Mouse (Mus musculus) lung, adult 18-20 months (tissue): Measurements from ENCODE around the gene Dnase1.
"Not testable (repeated sequence)": the region's sequence is repeated elsewhere in the genome, so short reads cannot be mapped to it uniquely, and the experiment has no call there.

Source experiments
- DNase-seq, 2 experiments: peaks; one replicate each; pipeline ENCODE4 v3.0.0; 2022; ENCODE audit warnings: mixed read lengths in 2 of 2

Gene Dnase1

DNA sequence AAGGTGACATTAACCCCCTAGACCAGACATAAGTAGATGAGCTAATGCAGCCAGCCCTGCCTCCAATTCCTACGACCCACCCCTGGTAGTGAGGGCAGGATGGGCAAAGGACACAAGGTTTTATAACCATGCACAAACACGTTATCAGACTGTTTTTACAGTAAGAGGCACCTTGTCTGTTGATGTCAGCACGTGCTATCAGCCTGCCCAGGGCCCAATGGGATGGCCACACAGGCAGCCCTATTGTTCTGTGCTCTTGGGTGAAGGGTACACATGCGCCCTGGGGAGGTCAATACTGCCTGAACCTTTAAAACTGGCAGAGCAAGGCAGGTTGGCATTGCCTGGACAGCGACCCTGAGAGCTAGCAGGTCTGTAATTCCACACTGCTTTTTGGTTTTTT lies at the start of gene Dnase1:
Gene Dnase1 (plus strand): TSS at position 136 of the 400 bp plus-strand sequence.
- DNase-seq: no peak

DNA sequence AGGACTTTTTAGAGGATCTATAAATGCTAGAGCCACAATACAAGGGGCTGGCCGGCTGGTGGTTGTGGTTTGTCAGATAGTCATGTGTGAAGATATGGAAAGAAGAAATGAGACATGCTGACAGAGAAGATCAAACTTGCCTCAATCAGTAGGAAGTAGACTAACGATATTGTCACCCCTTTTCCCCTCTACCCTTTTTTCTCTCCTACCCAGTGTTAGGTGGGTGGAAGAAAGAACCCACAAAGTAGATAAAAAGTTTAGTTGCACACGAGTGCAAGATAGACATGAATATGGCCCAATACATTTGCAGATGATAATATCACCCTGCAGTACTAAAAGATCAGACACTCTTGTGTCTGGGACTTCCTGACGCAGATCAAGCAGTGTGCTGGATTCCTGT lies 48.3 kb upstream of the Dnase1 start:
- DNase-seq: no peak

DNA sequence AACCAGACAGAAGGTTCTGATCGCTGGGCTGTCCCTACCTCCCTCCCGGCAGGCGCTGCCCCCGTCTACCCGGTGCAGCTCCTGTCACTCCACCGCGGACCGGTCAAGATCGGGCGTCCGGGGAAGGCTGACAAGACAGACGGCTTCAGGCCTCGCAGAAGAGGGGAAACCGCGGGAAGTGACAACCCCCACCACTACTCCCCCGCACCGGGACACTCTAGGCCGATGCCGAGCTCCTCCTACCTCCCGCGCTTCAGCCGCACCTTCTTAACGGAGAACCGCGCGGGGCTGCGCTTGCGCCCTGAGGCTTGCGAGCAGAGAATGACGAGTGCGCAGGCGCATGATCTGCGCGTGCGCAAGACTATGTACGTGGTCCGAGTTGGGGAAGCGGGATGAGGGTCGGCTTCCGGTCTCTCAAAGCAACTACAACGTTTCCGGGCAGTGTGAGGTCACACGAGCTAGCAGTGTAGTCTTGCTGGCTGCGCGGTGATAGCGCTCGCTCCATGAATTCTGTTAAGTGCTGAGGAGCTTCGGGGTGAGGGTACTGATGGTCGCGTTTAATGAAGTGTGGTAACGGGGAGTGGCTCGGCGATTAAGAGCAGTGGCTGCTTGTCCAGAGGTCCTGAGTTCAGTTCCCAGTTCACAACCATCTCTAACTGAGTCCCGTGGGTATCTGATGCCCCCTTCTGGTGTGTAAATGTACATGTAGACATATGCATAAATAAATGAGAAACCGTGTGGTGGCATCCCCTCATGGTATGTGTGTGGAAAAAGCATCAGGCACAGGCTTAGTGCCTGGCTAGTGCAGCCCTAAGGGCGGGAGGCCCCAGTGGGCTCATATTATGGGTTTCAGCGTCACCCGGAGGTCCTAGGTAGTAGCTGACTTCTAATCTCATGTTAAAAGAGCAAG lies 33.0 kb upstream of the Dnase1 start, which contains the start of gene Slx4:
Gene Slx4 (minus strand): TSS at position 282 of the 910 bp plus-strand sequence.
- peak; percentile 95 to 96 for DNase-seq

DNA sequence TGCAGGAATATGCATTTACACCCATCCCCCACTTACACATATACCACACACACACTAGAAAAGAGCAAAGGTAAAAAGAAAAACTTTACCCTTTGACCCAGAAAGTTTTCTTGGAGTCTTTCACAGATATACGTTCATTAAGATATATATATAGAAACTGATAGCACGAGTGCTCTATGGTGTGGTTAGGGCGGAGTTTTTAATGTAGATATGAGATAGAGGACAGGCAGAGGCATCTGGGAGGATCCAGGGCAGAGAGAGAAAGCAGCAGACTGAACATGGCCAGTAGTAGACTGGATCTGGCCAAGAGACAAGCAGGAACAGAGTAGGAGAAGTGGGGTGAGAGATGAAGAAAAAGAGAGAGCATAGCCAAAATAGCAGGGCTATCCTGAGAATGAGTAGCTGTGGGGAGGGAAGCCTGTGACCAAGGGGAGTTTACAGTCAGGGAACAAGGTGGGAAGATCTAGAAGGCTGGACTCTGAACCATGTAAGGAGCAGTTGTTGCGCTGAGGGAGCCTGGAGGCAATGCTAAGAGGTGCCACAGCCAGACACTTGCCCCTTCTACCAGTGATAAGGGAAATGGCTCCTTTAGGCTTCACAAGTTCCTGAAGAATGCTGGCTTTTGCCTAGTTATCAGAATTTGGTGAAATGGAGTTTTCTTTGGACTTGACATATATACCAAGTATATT lies 23.7 kb upstream of the Dnase1 start:
- DNase-seq: no peak

DNA sequence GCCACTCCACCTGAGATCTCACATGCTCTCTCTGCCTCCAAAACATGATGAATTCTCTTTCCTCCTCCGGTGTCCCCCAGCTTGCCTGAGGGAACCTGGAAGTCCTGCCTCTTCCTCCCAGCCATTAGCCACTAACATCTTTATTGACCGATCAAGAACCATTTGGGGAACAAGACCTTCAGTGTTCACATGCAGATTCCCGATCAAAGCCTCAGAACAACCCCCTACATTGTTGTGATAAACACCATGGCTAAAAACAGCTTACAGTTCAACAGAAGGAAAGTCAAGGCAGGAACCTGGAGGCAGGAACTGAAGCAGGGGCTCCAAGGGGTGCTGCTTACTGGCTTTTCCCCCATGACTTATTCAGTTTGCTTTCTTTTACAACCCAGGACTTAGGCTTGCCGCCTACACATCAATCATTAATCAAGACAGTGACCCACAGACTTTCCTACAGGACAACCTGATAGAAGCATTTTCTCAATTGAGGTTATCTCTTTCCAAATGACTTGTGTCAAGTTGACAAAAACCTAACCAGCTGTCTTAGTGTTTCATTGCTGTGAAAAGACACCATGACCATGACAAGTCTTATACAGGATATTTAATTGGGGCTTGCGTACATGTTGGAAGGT lies 22.6 kb upstream of the Dnase1 start:
- no peak for DNase-seq

DNA sequence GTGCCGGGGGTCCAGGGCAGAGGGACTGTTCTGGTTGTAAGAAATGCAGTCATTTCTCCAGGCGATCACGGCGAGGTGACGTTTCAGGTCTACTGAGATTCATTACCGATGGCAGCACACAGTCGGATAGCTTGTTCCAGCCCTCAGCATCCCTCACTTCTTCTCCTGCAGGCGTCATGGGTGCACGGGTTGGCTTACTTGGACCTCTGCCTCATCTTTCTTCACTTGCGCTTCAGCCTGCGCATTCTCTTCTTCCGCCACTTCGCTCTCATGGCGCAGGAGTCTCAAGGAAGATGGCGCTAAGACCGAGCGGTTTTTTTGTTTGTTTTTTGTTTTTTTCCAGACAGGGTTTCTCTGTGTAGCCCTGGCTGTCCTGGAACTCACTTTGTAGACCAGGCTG lies 20.0 kb upstream of the Dnase1 start:
- DNase-seq: not testable (repeated sequence)

DNA sequence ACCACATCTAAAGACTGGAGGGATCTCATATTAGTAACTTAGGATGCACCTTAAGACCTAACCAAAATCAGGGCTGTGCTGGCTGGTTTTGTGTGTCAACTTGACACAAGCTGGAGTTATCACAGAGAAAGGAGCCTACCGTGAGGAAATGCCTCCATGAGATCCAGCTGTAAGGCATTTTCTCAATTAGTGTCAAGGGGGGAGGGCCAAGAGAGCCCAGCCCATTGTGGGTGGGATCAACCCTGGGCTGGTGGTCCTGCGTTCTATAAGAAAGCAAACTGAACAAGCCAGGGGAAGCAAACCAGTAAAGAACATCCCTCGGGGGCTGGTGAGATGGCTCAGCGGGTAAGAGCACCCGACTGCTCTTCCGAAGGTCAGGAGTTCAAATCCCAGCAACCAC lies 19.3 kb upstream of the Dnase1 start:
- DNase-seq: not testable (repeated sequence)

DNA sequence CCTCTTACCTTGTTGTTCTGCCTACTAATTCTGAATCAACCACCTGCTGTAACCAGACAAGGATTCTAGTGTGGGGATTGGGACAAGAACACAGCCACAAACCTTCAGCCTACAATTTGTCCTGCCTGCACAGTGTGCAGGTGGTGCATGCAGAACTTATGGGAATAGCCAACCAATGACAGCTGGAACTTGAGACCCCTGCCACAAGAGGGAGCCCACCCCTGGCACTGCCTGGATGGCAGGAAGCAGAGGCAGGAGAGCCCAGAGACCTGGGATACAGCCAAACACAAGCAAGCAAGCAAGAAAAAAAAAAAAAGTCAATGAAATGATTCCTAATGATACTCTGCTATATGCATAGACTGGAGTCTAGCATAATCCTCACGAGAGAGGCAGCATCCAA lies 15.5 kb upstream of the Dnase1 start:
- DNase-seq: no peak

DNA sequence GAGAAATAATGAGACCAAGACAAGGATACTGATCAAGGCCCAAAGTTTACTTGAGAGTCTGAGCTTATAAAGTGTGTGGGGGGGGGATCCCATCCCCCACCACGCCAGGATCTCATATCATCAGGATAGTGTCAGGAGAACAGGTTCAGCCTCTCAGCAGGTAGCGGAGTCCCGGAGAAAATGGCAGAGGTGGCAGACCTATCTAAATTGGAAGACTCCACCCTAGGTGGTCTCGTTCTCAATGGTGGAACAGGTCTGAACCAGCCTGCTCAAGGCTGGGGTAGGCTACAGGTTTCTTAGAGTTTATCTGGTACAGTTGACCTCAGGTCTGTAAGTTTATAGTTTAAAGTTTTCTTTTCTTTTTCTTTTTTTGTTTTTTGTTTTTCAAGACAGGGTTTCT lies 14.0 kb upstream of the Dnase1 start:
- DNase-seq: no peak

DNA sequence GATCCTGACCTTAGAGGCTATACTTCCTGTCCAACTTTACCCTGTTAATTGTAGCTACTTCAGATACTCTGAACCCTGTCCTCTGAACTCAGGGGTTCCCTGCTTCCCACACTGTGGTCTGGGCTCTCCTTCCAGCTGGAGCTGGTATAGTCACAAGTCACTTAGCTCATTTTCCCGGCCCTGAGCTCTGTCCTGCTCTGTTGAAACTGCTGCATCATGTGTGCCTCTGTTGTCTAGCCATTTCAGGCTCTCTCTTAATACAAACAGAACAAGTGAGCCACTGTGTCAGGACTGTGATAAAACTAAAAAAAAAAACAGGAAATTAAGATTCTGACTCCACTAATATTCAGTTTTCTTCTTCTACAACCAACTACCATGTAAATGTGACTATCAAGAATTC lies 10.1 kb upstream of the Dnase1 start:
- no peak for DNase-seq

DNA sequence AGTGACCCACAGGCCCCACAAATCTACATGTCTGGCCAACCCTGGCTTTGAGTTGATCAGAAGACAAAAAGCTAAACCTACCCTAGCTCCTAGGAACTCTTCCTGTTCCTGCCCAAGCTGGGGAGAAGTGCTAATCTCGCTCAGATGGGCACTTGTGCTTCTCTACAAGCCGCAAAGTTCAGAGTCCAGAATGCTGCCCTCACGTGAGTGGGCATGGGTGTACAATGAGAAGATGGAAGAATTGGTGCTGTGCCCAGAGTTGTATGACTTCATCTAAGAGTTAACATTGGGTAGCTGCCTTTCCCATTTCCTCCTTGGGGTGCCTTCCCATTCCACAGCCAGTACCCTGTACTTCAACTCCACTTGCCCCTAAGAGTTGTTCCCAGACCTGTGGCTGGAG lies 9.5 kb upstream of the Dnase1 start:
- DNase-seq: no peak

DNA sequence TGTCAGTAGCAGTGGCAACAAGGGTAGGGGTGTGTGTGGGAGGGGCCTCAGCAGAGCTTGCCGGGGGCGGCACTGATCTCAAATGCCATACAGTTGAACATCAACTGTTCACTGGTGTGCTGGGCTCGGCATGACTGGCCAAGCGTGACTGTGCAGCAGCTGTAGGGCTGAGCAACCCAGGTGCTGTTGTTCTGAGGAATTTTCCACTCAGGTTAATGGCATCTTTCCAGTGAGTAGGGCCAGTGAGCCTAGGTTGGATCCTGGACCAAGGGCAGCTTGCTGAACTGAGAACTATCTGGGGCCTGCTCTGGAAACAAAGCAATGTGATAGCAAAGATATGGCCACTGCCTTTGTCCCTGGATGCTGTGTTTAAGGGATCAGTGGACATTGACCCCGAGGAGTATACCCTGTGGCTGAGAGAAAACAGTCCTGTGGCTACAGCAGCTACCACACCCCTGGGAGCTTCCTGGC lies 7.3 kb upstream of the Dnase1 start:
- DNase-seq: no peak

DNA sequence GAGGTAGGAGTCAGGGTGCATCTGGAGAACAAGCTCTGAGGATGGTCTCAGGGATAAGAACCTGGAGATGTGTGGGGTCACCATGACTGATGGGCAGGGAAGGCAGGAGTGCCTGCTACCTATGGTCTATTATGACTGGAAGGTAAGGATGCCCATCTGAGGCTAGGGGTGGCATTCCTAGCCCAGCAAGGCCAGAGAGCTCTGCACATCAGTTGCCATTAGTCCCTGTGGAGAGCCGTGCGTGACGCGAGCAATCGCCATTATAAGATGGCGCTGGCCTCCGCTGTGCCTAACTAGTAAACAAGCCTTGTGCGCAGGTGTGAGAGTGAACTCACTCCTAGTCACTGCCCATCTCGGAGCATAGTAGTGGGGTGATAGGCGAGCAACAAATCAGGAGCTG lies 6.2 kb upstream of the Dnase1 start:
- no peak for DNase-seq

DNA sequence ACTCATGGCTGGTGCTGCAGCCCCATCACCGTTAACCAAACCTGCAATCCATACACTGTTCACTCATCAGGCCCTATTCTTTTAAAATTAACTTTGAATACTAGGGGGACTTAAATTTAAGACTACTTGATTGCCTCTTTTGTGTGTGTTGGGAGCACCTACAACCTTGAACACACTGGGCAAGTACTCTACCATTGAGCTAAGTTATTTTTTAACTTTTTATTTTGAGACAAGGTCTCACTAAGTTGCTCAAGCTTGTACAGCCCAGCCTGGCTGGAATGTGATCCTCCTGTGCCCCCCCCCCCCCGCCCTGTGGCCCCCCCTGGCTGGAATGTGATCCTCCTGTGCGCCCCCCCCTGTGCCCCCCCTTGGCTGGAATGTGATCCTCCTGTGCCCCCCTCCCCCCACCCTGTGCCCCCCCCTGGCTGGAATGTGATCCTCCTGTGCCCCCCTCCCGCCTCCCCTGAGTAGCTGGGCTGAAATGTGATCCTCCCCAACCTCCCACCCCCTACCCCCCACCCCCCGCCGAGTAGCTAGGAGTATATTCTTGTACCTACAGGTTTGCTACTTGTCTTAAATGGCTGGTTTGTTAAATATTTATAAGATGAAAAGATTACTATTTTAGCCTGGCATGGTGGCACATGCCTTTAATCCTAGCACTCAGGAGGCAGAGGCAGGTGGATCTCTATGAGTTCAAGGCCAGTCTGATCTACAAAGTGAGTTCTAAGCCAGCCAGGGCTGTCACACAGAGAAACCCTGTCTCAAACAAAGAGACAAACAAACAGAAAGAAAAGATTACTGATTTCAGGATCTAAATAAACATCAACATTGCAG lies 5.1 kb upstream of the Dnase1 start:
- DNase-seq: no peak

DNA sequence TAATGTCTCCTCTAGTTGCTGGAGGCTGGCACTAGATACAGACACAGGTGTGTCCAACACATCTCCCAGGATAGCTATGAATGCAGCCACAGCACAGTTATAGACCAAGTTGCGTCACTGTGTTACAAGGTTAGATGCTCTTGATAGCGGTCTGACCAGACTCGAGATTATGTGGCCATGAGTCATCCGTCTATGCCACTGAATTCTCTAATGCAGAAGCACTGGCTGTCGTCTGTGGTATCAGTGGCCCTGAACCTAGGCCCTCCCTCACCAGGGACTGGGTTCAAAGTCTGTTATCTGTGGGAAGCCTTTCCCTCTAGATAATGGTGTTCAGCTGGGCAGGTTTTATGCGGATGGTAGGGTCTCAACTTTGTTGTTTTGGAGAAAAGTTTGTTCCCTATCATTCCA lies 4.4 kb upstream of the Dnase1 start:
- DNase-seq: no peak

DNA sequence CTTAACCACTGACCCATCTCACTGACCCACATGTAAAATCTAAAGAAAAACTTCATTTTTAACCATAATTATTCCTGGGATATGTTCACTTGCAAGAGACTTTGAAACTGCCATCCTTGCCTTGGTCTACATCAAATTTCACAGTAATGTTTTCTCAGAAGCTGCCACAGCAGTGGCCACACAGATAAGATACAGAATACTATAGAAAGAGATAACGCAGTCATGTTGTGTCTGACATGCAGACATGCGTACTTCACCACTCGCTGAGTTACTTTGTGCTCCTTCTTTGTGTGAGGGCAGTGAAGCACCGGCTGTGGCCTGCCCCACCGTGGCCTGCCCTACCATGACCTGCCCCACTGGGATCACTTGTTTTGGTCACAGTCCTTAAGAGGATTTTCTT lies 2.8 kb upstream of the Dnase1 start:
- DNase-seq: no peak

DNA sequence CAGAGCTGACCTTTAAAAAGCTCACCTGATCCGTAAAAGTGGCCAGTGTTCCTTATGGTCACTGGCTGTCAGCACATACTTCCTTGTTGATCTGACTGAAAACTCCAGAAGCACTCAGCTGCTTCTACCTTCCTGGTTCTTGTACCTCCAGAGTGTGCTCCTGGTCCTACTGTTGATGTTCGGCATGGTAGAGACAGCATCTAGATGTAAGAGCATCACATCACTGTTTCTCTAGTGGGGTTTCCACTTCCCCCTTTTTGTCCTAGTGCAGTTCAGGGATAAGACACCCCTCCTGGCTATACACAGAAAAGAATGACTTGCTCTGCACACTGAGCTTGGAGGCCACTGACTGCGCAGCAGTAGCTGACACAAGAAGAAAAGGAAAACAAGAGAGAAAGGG lies 2.3 kb upstream of the Dnase1 start:
- DNase-seq: no peak

DNA sequence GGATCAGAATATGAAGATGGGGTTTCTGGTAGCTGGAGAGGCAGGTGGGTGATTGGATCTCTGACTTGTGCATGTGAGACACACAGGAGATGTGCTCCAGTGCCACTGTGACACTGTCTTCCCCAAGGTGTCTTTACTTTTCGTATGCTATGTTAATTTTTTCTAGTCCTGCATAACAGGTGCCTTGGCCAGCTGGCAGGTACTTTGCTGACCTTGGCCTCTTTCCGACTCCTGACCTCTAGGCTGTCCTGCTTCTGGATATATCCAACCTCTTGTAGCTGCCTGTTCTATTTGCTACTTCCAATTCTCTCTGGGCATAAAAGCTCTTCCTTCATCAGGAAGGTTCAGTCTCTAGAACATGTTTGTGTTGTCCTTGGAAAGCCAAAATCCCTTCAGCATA lies 1.2 kb upstream of the Dnase1 start:
- DNase-seq: no peak

DNA sequence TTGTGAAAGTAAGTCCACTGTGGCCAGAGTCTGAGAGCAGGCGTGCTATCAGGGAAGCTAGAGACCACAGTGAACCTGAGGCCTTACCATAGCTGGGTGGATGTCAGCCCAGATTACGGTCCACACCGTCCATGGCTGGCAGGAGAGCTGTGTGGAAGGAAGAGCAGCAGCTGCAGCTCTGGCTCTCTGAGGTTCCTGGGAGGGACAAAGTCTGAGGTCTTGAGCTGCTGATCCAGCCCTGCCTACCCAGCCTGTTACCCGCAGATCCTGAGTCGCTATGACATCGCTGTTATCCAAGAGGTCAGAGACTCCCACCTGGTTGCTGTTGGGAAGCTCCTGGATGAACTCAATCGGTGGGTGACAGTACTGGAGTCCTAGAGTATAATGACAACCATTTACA lies 948 bp downstream of the Dnase1 start:
- DNase-seq: no peak

DNA sequence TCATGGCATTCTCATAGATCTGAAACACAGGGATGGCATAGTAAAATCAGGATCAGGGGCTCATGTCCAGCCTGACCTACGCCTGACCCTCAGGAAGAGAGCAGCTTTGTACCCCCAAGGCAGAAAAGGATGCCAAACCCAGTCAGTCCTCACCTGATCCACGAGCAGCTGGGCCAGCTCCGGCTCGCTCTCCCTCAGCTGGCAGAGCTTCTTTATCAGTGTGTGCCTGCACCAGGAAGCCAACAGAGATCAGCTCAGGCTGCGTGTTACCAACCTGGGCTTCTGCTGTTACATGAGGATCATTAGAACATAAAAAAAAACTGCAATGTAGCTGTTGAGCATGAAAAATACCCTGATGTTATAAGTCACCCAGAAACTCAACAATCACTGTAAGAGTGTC lies 3.5 kb downstream of the Dnase1 start:
- DNase-seq: no peak

DNA sequence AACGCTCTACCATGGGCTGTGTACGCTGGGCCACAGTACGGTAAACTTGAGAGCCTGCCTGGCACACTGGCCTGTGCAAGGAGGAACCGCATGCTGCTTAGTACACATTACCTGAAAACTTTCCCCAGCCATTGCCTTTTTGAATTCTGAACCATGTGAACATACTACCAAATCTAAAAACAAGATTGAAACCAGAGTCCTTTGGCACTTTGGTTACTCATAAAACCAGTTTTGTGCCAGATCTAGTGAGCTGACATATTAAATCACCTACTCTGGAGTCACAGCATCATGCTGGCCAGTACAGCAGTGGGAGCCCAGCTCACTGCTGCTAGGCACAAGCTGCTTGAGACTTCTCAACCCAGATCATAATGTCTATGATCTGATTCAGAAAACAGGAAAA lies 4.9 kb downstream of the Dnase1 start:
- DNase-seq: no peak

DNA sequence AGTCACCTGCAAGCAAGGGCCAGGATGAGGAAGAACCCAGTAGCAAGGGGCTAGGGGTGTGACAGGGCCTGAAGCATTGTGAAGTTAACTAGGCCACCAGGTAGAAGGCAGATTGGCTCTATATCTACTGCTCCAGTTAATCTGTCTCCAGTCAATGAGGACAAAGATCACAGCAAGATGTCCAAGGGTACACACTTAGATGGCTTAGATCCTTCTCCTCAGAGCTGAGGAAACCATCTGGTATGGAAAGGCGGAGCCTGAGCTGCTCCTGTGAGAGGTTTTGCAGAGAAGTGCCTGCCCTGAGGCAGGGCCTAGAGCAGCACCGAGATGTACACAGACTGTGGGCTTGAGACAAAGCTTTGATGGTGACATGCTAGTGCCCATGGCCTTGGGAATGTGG lies 7.4 kb downstream of the Dnase1 start:
- no peak for DNase-seq

DNA sequence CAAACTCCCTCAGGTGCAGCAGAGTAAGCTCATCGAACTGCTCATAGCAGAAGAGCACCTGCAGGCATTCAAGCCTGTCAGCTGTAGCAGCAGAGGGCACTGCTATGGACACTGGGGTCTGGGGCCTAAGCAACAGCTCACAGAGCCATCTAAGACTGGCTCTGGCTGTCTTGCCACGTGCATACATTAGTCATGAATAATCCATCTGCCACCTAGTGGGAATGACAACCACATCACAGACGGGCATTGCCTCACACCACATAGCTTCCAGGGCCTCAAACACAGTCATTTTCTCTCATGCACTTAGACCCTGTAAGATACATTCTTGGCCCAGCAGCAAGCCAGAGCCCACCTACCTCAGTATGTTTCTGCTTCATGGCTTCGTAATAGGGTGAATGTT lies 8.8 kb downstream of the Dnase1 start:
- no peak for DNase-seq
